Mouse (Mus musculus) G1E (cell line): Measurements from ENCODE around the gene Lias. TPM values are rescaled to one million over a fixed set of nuclear protein-coding genes. Genes with fewer than 3 reads are reported as not detected.

ENCODE experiments used
- ATAC-seq: 2 replicates; pipeline ENCODE4 v1.8.0; 2016; ENCODE audit warnings: mild to moderate bottlenecking; ENCODE audit not compliant: insufficient number of reproducible peaks, poor library complexity, low FRiP score, severe bottlenecking; ENCODE audit errors: extremely low read depth
- DNase-seq: peaks from one replicate; pipeline ENCODE4 v3.0.0; 2012; ENCODE audit warnings: low spot score
- H3K27me3 ChIP-seq: 2 replicates; pipeline ENCODE4 v1.6.1; 2012; ENCODE audit warnings: mild to moderate bottlenecking, low read length, inconsistent platforms; ENCODE audit not compliant: insufficient read depth
- H3K36me3 ChIP-seq: replicated peaks from 2 replicates; pipeline ENCODE3; 2012; ENCODE audit warnings: mild to moderate bottlenecking, inconsistent platforms
- H3K4me1 ChIP-seq: 2 replicates; pipeline ENCODE4 v1.6.1; 2012; ENCODE audit warnings: low read depth, low read length, inconsistent platforms, mixed read lengths; ENCODE audit not compliant: insufficient read depth
- H3K4me3 ChIP-seq: 2 replicates; pipeline ENCODE4 v1.5.1; 2012; ENCODE audit warnings: low read depth, mild to moderate bottlenecking, inconsistent platforms, low read length, moderate library complexity, mixed read lengths
- H3K9me3 ChIP-seq: replicated peaks from 2 replicates; pipeline ENCODE4 v1.6.1; 2012; ENCODE audit warnings: inconsistent platforms
- CTCF ChIP-seq: IDR thresholded peaks from 2 replicates; pipeline ENCODE4 v1.5.1; 2012; ENCODE audit warnings: low read depth, low read length, inconsistent platforms, mixed read lengths
- GATA1 ChIP-seq: IDR thresholded peaks from 2 replicates; pipeline ENCODE4 v1.6.1; 2012; ENCODE audit warnings: borderline replicate concordance, low read length, inconsistent platforms, mixed read lengths
- GATA2 ChIP-seq: IDR thresholded peaks from 2 replicates; pipeline ENCODE4 v1.6.1; 2012; ENCODE audit warnings: low read depth, low read length, inconsistent platforms, borderline replicate concordance
- POLR2AphosphoS5 ChIP-seq: IDR thresholded peaks from 2 replicates; pipeline ENCODE4 v1.6.1; 2012; ENCODE audit warnings: low read depth, low read length, inconsistent platforms; ENCODE audit not compliant: insufficient replicate concordance
- TAL1 ChIP-seq: conservative IDR thresholded peaks from 2 replicates; pipeline ENCODE4 v1.6.1; 2012; ENCODE audit warnings: low read depth, low read length, inconsistent platforms, mixed read lengths
- polyA plus RNA-seq: library from polyadenylated mRNA; stranded (reverse); fragments of >175 nt; gene quantifications from 2 replicates; pipeline ENCODE4 v1.2.3, GENCODE M21; 2012
- total RNA-seq, 2 experiments: library from RNA; stranded (forward) in 1 of 2; stranded (reverse) in 1 of 2; fragments of 200-1000 nt in 1 of 2; fragments of >200 nt in 1 of 2; fragmentation: Nextera tagmentation in 1 of 2; gene quantifications; 2 replicates each; pipeline ENCODE4 v1.2.3; 2014 to 2017

The Lias gene
- total and polyA plus RNA-seq, 3 experiments = 10.8 to 60.7 (median 53.1) TPM

DNA sequence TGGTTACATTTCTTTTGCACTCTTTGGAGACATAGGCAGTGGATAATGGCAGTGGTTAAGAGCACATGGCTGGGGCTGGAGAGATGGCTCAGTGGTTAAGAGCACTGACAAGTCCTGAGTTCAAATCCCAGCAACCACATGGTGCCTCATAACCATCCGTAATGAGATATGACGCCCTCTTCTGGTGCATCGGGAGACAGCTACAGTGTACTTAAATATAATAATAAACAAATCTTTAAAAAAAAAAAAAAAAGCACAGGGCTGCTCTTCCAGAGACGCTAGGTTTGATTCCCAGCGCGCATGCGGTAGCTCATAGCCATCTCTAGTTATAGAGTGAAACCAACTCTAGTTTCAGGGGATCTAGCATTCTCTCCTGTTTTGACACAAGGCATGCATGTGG lies 3.1 kb downstream of the Lias start:
- Histone ChIP-seq H3K4me1 (peaks cover 13% of the 10 kb centered on the region; the same call in 1 of the 2 replicates), H3K27me3 (no peaks in the 10 kb centered on the region), H3K4me3 (no peak overlapping the region), H3K36me3 (peaks cover 74% of the 10 kb centered on the region), H3K9me3 (no peaks in the 10 kb centered on the region)
- DNase-seq (no peak), ATAC-seq (no peak)
- TF ChIP-seq CTCF (no peak), GATA2 (no peak), GATA1 (no peak), POLR2AphosphoS5 (no peak), TAL1 (no peak)

DNA sequence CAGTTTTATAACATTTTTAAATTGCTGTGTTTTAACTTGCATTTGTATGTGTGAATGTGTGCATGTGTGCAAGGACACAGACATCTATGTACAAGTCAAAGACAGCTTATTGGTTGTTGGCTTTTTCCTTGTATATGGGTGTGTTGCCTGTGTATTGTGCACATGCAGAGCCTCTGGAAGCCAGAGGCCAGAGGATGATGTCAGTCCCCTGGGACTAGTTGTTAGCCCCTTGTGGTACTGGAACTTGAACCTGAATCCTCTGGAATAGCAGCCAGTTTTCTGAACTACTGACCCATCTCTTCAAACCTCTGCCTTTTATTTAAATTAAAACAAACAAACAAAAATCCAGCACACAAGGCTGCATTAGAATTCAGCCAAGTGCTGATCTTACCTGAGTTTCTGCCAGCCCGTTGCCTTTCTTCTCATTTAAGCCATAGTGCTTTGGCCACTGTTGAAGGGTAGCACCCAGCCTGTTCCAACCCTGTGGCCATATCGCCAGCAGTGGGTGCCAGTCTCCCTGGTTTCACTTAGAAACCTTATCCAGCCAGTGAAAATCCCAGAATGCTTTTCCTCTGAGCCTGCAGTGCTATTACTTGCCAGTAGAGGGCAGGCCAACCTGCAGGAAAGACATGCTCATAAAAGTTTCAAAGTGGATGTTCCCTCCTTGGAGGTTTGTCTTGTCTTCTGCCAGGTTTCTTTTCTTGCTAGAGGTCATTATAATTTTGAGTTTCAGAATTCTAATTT lies 10.1 kb downstream of the Lias start:
- TF ChIP-seq CTCF = peak; percentile 94
- TF ChIP-seq GATA2 = no peak
- H3K27me3 ChIP-seq = no peaks in the 10 kb centered on the region
- peaks cover 91% of the 10 kb centered on the region for H3K36me3 ChIP-seq
- no peak overlapping the region for H3K4me3 ChIP-seq
- H3K9me3 ChIP-seq = no peaks in the 10 kb centered on the region
- H3K4me1 ChIP-seq = no peaks in the 10 kb centered on the region
- ATAC-seq (0 out of 2 replicates have a peak, but pooled peaks have one; percentile 15), DNase-seq (peak; percentile 39)

DNA sequence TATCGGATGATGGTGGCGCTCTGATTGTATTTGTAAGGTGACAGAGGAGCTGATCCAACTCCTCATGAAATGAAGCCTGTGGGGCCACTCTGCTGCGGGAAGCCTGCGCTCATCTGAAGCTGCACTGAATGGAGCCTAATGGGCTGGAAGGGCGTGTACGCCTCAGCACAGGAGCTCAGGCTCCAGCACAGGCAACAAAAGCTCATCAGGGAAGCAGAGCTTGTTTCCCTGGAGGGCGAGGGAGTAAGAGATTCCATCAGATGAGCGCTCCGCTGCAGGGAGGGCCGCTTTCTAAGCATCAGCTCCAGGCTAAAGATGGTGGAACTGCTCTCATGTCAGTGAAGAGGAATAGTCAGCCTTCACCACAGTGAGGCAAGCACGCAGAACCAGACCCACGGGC lies 16.7 kb downstream of the Lias start:
- no peaks in the 10 kb centered on the region for H3K4me1 ChIP-seq
- H3K36me3 ChIP-seq = peaks cover 78% of the 10 kb centered on the region
- DNase-seq (no peak), ATAC-seq (no peak)
- no peaks in the 10 kb centered on the region for H3K9me3 ChIP-seq
- H3K27me3 ChIP-seq = no peaks in the 10 kb centered on the region
- TF ChIP-seq GATA1 (no peak), POLR2AphosphoS5 (no peak), CTCF (no peak), TAL1 (no peak)
- H3K4me3 ChIP-seq = no peak overlapping the region

DNA sequence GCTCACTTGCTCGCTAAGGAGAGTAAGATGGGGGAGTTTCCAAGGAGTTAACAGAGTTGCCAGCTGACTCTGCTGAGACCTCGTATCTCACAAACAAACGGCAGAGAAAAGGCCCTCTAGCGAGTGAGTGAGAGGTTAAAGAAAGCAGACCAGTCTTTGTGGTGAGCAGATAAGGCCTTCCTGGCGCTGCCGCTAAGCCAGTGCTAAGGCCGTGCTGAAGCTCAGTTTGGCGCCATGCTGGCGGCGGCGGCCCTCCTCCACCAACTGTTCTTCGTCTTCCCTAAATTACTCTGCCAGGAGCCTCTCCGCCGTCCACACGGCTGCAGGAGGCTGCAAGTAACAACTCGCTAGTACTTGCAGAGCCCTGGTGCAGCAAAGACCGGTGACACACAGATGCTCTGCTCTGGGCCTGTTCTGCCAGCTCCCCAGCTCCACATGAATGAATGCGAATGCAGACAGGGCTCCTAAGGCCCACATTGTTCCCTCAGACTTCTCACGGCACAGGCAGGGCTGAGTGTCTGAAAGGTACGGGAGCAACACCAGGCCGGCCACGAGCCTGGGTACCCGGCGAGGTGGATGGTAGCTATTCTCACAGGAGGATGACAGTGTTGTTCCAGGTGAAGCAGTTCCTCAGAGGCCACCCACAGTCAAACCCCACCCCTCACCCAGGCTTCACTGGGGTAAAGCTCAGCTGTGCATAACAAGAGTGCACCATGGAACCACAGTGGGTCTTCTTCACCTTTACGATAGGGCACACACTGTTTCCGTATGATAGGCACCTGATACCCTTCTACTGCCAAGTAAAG lies 24.6 kb downstream of the Lias start:
- TF ChIP-seq CTCF (no peak), GATA2 (no peak), POLR2AphosphoS5 (no peak), TAL1 (no peak), GATA1 (no peak)
- Histone ChIP-seq H3K9me3 (no peaks in the 10 kb centered on the region), H3K27me3 (no peaks in the 10 kb centered on the region), H3K36me3 (peaks cover 28% of the 10 kb centered on the region), H3K4me1 (peaks cover 25% of the 10 kb centered on the region), H3K4me3 (no peak overlapping the region)
- DNase-seq = no peak
- no peak for ATAC-seq

DNA sequence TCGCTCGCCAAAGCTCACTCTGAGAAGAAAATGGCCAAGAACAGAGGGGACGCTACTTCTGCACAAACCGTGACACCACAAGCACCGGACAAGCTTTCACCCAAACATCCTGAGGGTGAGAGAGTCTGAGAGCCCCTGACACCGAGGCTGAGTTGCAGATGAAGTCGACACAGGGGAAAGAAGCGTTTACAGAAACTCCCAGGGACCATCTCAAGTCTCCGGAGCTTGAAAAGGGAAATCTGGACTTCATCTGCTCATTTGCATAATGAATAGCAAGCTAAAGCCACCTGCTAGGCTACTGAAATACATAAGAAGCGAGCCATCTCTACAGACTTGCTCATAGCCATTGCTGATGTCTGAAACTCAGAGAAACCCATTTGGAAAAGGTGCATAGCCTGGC lies 27.8 kb downstream of the Lias start:
- H3K27me3 ChIP-seq = no peaks in the 10 kb centered on the region
- H3K4me1 ChIP-seq = peaks cover 52% of the 10 kb centered on the region
- ATAC-seq (no peak), DNase-seq (no peak)
- TF ChIP-seq GATA2 (no peak), GATA1 (no peak), POLR2AphosphoS5 (no peak), TAL1 (no peak)
- peaks cover 29% of the 10 kb centered on the region for H3K36me3 ChIP-seq
- no peaks in the 10 kb centered on the region for H3K9me3 ChIP-seq
- no peak overlapping the region for H3K4me3 ChIP-seq

DNA sequence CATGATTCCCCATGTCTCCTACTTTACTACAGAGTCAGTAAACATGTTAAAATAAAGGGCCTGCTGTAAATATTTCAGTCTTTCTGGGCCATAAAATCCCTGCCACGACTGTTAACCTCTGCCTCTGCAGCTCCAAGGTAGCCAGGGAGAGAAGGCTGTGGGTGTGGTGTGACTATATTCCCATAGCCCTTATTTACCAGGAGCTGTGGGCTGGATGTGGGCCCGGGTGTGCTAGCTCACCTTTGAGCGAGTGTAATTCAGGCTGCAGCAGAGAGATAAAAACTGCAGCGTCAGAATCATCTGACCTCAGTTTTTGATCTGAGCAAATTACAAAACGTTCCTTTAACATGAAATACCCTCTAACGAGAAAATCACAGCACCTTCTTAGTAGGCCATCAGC lies 29.5 kb downstream of the Lias start:
- TF ChIP-seq TAL1 = peak; percentile 51
- no peak for TF ChIP-seq GATA2
- TF ChIP-seq CTCF = no peak
- DNase-seq = no peak
- no peak overlapping the region for H3K4me3 ChIP-seq
- peaks cover 56% of the 10 kb centered on the region for H3K4me1 ChIP-seq
- H3K27me3 ChIP-seq = no peaks in the 10 kb centered on the region
- H3K36me3 ChIP-seq = peaks cover 27% of the 10 kb centered on the region
- H3K9me3 ChIP-seq = no peaks in the 10 kb centered on the region
- peak; percentile 65 for ATAC-seq

DNA sequence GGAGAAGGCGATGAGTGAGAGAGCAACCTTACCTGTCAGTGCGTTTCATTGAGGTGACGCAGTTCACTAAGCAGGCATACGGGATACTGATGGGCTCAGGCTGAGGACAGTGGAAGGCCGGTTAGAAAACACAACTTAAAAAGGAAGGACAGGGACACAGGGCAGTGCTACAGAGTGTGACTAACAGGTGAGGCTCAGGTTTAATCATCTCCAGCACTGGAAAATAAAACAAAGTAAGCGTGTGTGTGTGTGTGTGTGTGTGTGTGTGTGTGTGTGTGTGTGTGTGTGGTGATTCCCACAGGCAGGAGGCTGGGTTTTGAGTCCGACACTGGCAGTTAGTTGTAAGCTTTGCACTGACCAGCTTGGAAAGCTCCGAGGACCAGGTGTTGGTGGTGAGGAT lies 31.5 kb downstream of the Lias start:
- Histone ChIP-seq H3K9me3 (no peaks in the 10 kb centered on the region), H3K4me1 (peaks cover 47% of the 10 kb centered on the region), H3K36me3 (peaks cover 19% of the 10 kb centered on the region), H3K4me3 (no peak overlapping the region), H3K27me3 (no peaks in the 10 kb centered on the region)
- ATAC-seq (no peak), DNase-seq (no peak)
- TF ChIP-seq GATA1 (no peak), POLR2AphosphoS5 (no peak), TAL1 (no peak), GATA2 (no peak), CTCF (no peak)
